Mouse (Mus musculus) stomach, embryonic 15.5 days (tissue): ENCODE measurements around the gene Gm20388. TPM values are rescaled to one million over a fixed set of nuclear protein-coding genes. Genes with fewer than 3 reads are reported as not detected.
A peak's percentile ranks its signal among the peaks of the same experiment; 100 is the strongest.

Source experiments
- ATAC-seq: fragments of 200-750 bp; cut with Nextera tagmentation; 2 replicates; pipeline ENCODE4 v1.8.0; 2017; ENCODE audit warnings: low read depth, moderate number of reproducible peaks, moderate TSS enrichment; ENCODE audit not compliant: insufficient read depth, low FRiP score
- H3K27ac ChIP-seq: fragments of 300-500 bp; sonication (generic); 2 replicates; pipeline ENCODE4 v1.5.1; 2015; ENCODE audit warnings: mild to moderate bottlenecking, inconsistent platforms
- H3K27me3 ChIP-seq: fragments of 300-500 bp; sonication (generic); replicated peaks from 2 replicates; pipeline ENCODE4 v1.6.1; 2015; ENCODE audit warnings: inconsistent platforms
- H3K36me3 ChIP-seq: fragments of 300-500 bp; sonication (generic); 2 replicates; pipeline ENCODE4 v1.6.1; 2015; ENCODE audit warnings: inconsistent platforms
- H3K4me1 ChIP-seq: fragments of 300-500 bp; sonication (generic); 2 replicates; pipeline ENCODE4 v1.6.1; 2015; ENCODE audit warnings: inconsistent platforms
- H3K4me2 ChIP-seq: fragments of 300-500 bp; sonication (generic); 2 replicates; pipeline ENCODE4 v1.6.1; 2015; ENCODE audit warnings: mild to moderate bottlenecking, inconsistent platforms
- H3K4me3 ChIP-seq: fragments of 300-500 bp; sonication (generic); replicated peaks from 2 replicates; pipeline ENCODE4 v1.5.1; 2015; ENCODE audit warnings: inconsistent platforms
- H3K9ac ChIP-seq: fragments of 300-500 bp; sonication (generic); 2 replicates; pipeline ENCODE4 v1.6.1; 2015; ENCODE audit warnings: inconsistent platforms
- H3K9me3 ChIP-seq: fragments of 300-500 bp; sonication (generic); 2 replicates; pipeline ENCODE4 v1.6.1; 2016; ENCODE audit warnings: inconsistent platforms
- WGBS: fragments of 180-500 bp; shearing (Covaris S2); methylation state at CpG from one replicate; pipeline ENCODE4 v1.1.7; 2015; 5-methylcytosine and 5-hydroxymethylcytosine counted together
- polyA plus RNA-seq: library from polyadenylated mRNA; unstranded; fragments of >200 nt; fragmentation: Nextera tagmentation; extraction: Ambion mirVana; gene quantifications from 2 replicates; pipeline ENCODE4 v1.2.1, GENCODE M21; 2015

Gene Gm20388
- polyA plus RNA-seq, 1 experiment from 2014 or later: not detected

- Histone ChIP-seq H3K4me2 (no peak overlapping the region), H3K27ac (no peak overlapping the region), H3K27me3 (no peaks in the 10 kb centered on the region), H3K4me3 (no peak overlapping the region), H3K9me3 (no peaks in the 10 kb centered on the region), H3K36me3 (peaks cover 73% of the 10 kb centered on the region), H3K4me1 (no peaks in the 10 kb centered on the region), H3K9ac (no peak overlapping the region)
- WGBS: 97% methylated on average over 9 of the region's 9 CpGs
- no peak for ATAC-seq
Observed at GRCm38 (mm10) chr8:123492898-123493297, 3582.3 kb downstream of the Gm20388 start.

- Histone ChIP-seq H3K27me3 (no peaks in the 10 kb centered on the region), H3K36me3 (peaks cover 76% of the 10 kb centered on the region), H3K9ac (no peak overlapping the region), H3K4me1 (no peaks in the 10 kb centered on the region), H3K27ac (no peak overlapping the region), H3K4me2 (no peak overlapping the region), H3K4me3 (no peak overlapping the region), H3K9me3 (no peaks in the 10 kb centered on the region)
- no peak for ATAC-seq
- 85% methylated on average over 4 of the region's 4 CpGs for WGBS
Observed at GRCm38 (mm10) chr8:123497699-123498098, 3587.1 kb downstream of the Gm20388 start.

GRCm38 (mm10) chr8:123498963-123499362, 3588.3 kb downstream of the Gm20388 start:
- H3K36me3 ChIP-seq: peaks cover 76% of the 10 kb centered on the region

GRCm38 (mm10) chr8:123499556-123499955, 3588.9 kb downstream of the Gm20388 start:
- peaks cover 75% of the 10 kb centered on the region for H3K36me3 ChIP-seq
- H3K9me3 ChIP-seq: no peaks in the 10 kb centered on the region
- H3K4me2 ChIP-seq: no peak overlapping the region
- no peaks in the 10 kb centered on the region for H3K4me1 ChIP-seq
- WGBS: 90% methylated on average over 11 of the region's 11 CpGs
- no peak overlapping the region for H3K9ac ChIP-seq
- no peak overlapping the region for H3K27ac ChIP-seq
- H3K27me3 ChIP-seq: no peaks in the 10 kb centered on the region
- H3K4me3 ChIP-seq: no peak overlapping the region
- no peak for ATAC-seq

More at GRCm38 (mm10) chr8:123498963-123499362, 3588.3 kb downstream of the Gm20388 start:
- Histone ChIP-seq H3K4me2 (no peak overlapping the region), H3K9ac (no peak overlapping the region), H3K4me3 (no peak overlapping the region), H3K27ac (no peak overlapping the region), H3K4me1 (no peaks in the 10 kb centered on the region), H3K27me3 (no peaks in the 10 kb centered on the region), H3K9me3 (no peaks in the 10 kb centered on the region)
- ATAC-seq: no peak
- 85% methylated on average over 11 of the region's 11 CpGs for WGBS

GRCm38 (mm10) chr8:123502192-123502591, 3591.6 kb downstream of the Gm20388 start:
- Histone ChIP-seq H3K27ac (no peak overlapping the region), H3K27me3 (no peaks in the 10 kb centered on the region), H3K4me1 (no peaks in the 10 kb centered on the region), H3K36me3 (peaks cover 66% of the 10 kb centered on the region), H3K9me3 (no peaks in the 10 kb centered on the region), H3K4me3 (no peak overlapping the region), H3K4me2 (no peak overlapping the region), H3K9ac (no peak overlapping the region)
- WGBS: 94% methylated on average over 5 of the region's 5 CpGs
- ATAC-seq: no peak

GRCm38 (mm10) chr8:123503801-123504467, 3593.3 kb downstream of the Gm20388 start:
- WGBS: 95% methylated on average over 6 of the region's 6 CpGs
- Histone ChIP-seq H3K36me3 (peaks cover 65% of the 10 kb centered on the region), H3K27me3 (no peaks in the 10 kb centered on the region), H3K4me3 (no peak overlapping the region), H3K9ac (no peak overlapping the region), H3K4me1 (no peaks in the 10 kb centered on the region), H3K9me3 (no peaks in the 10 kb centered on the region), H3K27ac (no peak overlapping the region), H3K4me2 (no peak overlapping the region)
- no peak for ATAC-seq

- no peak for ATAC-seq
- no peaks in the 10 kb centered on the region for H3K4me1 ChIP-seq
- H3K9ac ChIP-seq: no peak overlapping the region
- H3K4me2 ChIP-seq: no peak overlapping the region
- H3K36me3 ChIP-seq: peaks cover 58% of the 10 kb centered on the region
- no peak overlapping the region for H3K27ac ChIP-seq
- H3K9me3 ChIP-seq: no peaks in the 10 kb centered on the region
- H3K4me3 ChIP-seq: no peak overlapping the region
- no peaks in the 10 kb centered on the region for H3K27me3 ChIP-seq
- WGBS: 91% methylated on average over 9 of the region's 9 CpGs
Observed at GRCm38 (mm10) chr8:123504591-123505195, 3594.1 kb downstream of the Gm20388 start.

DNA sequence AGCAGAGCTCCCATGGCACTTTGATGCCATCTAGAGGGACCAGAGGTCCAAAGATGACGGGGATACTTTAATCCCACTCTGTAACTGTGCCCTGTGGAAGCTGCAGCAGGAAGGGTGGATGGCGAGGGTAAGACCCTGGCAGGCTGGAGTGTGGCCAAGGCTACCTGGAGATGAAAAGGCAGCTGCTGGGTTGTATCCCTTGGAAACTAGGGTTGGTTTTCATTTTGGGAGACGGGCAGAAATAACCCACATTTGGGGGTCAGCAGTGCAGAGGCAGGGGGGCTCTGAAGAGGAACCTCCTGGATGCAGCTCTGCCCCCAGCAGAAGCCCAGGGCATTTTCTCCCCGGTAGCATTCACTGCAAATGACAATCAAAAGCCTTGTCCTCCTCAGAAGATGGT, 3594.6 kb downstream of the Gm20388 start:
- 75% methylated on average over 4 of the region's 4 CpGs for WGBS
- Histone ChIP-seq H3K9ac (no peak overlapping the region), H3K4me3 (no peak overlapping the region), H3K36me3 (peaks cover 56% of the 10 kb centered on the region), H3K4me2 (no peak overlapping the region), H3K9me3 (no peaks in the 10 kb centered on the region), H3K27me3 (no peaks in the 10 kb centered on the region), H3K4me1 (no peaks in the 10 kb centered on the region), H3K27ac (no peak overlapping the region)
- no peak for ATAC-seq

GRCm38 (mm10) chr8:123505695-123506094, 3595.1 kb downstream of the Gm20388 start:
- WGBS: 85% methylated on average over 9 of the region's 9 CpGs

GRCm38 (mm10) chr8:123507153-123507552, 3596.5 kb downstream of the Gm20388 start:
- Histone ChIP-seq H3K9ac (no peak overlapping the region), H3K4me3 (no peak overlapping the region), H3K27me3 (no peaks in the 10 kb centered on the region), H3K9me3 (no peaks in the 10 kb centered on the region), H3K27ac (no peak overlapping the region), H3K4me2 (no peak overlapping the region), H3K4me1 (no peaks in the 10 kb centered on the region), H3K36me3 (peaks cover 42% of the 10 kb centered on the region)
- no peak for ATAC-seq
- WGBS: 87% methylated on average over 5 of the region's 5 CpGs

More at GRCm38 (mm10) chr8:123505695-123506094, 3595.1 kb downstream of the Gm20388 start:
- no peaks in the 10 kb centered on the region for H3K9me3 ChIP-seq
- H3K36me3 ChIP-seq: peaks cover 56% of the 10 kb centered on the region
- no peak overlapping the region for H3K9ac ChIP-seq
- no peaks in the 10 kb centered on the region for H3K27me3 ChIP-seq
- no peak overlapping the region for H3K4me3 ChIP-seq
- no peak overlapping the region for H3K4me2 ChIP-seq
- no peak overlapping the region for H3K27ac ChIP-seq
- ATAC-seq: no peak
- H3K4me1 ChIP-seq: no peaks in the 10 kb centered on the region

DNA sequence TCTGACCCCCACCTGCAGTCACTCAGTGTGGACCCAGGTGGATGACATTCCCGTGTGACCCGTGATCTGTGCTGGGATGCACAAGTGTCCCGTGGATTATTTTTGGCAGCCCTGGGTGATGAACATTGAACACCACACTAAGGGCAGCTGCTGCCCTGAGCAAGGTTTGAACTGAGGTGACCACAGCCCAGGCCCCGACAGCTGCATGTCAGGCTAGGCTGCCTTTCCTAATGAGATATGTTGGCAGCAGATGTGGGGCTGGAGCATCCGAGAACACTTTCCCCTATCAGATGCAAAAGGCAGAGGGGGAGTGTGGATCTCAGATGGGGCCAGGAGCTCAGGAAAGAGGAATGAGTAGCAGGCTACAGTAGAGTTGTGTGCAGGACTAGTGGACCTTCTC, 3600.2 kb downstream of the Gm20388 start:
- Histone ChIP-seq H3K9ac (no peak overlapping the region), H3K4me3 (no peak overlapping the region), H3K27ac (no peak overlapping the region), H3K36me3 (peaks cover 17% of the 10 kb centered on the region), H3K4me2 (no peak overlapping the region), H3K27me3 (peaks cover 34% of the 10 kb centered on the region), H3K9me3 (no peaks in the 10 kb centered on the region), H3K4me1 (peaks cover 9% of the 10 kb centered on the region)
- ATAC-seq: no peak
- WGBS: 70% methylated on average over 5 of the region's 5 CpGs

- H3K27ac ChIP-seq: no peak overlapping the region
- peaks cover 14% of the 10 kb centered on the region for H3K4me1 ChIP-seq
- WGBS: 4% methylated on average over 9 of the region's 9 CpGs
- H3K36me3 ChIP-seq: no peaks in the 10 kb centered on the region
- ATAC-seq: no peak
- peaks cover 38% of the 10 kb centered on the region for H3K27me3 ChIP-seq
- peak overlapping the region; percentile 63 for H3K4me3 ChIP-seq
- H3K4me2 ChIP-seq: peak overlapping the region; percentile 100
- H3K9ac ChIP-seq: no peak overlapping the region
- no peaks in the 10 kb centered on the region for H3K9me3 ChIP-seq
Observed at GRCm38 (mm10) chr8:123514136-123514535, 3603.5 kb downstream of the Gm20388 start.
